Comparison of ENCODE assay signal across 8 mouse cellular contexts in genomic region chrX:71365510-71365909, GRCm38 (mm10). TPM values are rescaled to one million over a fixed set of nuclear protein-coding genes. Genes with fewer than 3 reads are reported as not detected.
DNase-seq lines count a peak whose midpoint lies in the region; ATAC-seq and TF ChIP-seq lines count a peak whose summit lies in the region.

No protein-coding gene starts in this region.

- WGBS in kidney, embryonic 15.5 days = 66% methylated on average over 3 of the region's 3 CpGs
- WGBS in hindbrain, embryonic 11.5 days = 78% methylated on average over 3 of the region's 3 CpGs
- 72% methylated on average over 3 of the region's 3 CpGs for WGBS in midbrain, embryonic 11.5 days

- no peaks in the 10 kb centered on the region for H3K4me1 ChIP-seq in kidney, embryonic 15.5 days
- peaks cover 7% of the 10 kb centered on the region for H3K4me1 ChIP-seq in bone marrow macrophage, adult 2 months (ENCODE audit: control insufficient read depth, insufficient read depth, low read length)
- no peaks in the 10 kb centered on the region for H3K4me1 ChIP-seq in hindbrain, embryonic 11.5 days (replicated peaks; ENCODE audit: control insufficient read depth, insufficient read depth, low read length)
- H3K4me1 ChIP-seq in midbrain, embryonic 11.5 days (ENCODE audit: control insufficient read depth, insufficient read depth, low read length) = no peaks in the 10 kb centered on the region

- H3K36me3 ChIP-seq in kidney, embryonic 15.5 days = no peaks in the 10 kb centered on the region
- no peaks in the 10 kb centered on the region for H3K36me3 ChIP-seq in hindbrain, embryonic 11.5 days (ENCODE audit: control insufficient read depth, insufficient read depth, low read length)
- no peaks in the 10 kb centered on the region for H3K36me3 ChIP-seq in midbrain, embryonic 11.5 days (ENCODE audit: control insufficient read depth, insufficient read depth, low read length)

- peak overlapping the region; percentile 63 for H3K4me3 ChIP-seq in kidney, embryonic 15.5 days (replicated peaks)
- H3K4me3 ChIP-seq in bone marrow macrophage, adult 2 months (ENCODE audit: insufficient read depth, low read length) = peak overlapping the region; percentile 61
- H3K4me3 ChIP-seq in hindbrain, embryonic 11.5 days (ENCODE audit: low read depth, low read length) = peak overlapping the region; percentile 51
- peak overlapping the region; percentile 50 for H3K4me3 ChIP-seq in midbrain, embryonic 11.5 days (ENCODE audit: low read depth, low read length)

- peak overlapping the region; percentile 68 for H3K4me2 ChIP-seq in kidney, embryonic 15.5 days
- H3K4me2 ChIP-seq in hindbrain, embryonic 11.5 days (replicated peaks; ENCODE audit: low read depth, low read length) = peak overlapping the region; percentile 51
- peak overlapping the region; percentile 60 for H3K4me2 ChIP-seq in midbrain, embryonic 11.5 days

- ATAC-seq in kidney, embryonic 15.5 days (replicated peaks; ENCODE audit: low FRiP score) = no peak
- ATAC-seq in hindbrain, embryonic 11.5 days (ENCODE audit: low FRiP score) = no peak
- no peak for ATAC-seq in midbrain, embryonic 11.5 days (ENCODE audit: low FRiP score)

- no peak overlapping the region for H3K9ac ChIP-seq in kidney, embryonic 15.5 days
- no peak overlapping the region for H3K9ac ChIP-seq in hindbrain, embryonic 11.5 days (ENCODE audit: low read depth, low read length)
- H3K9ac ChIP-seq in midbrain, embryonic 11.5 days (ENCODE audit: low read length) = peak overlapping the region; percentile 73; the same call in 1 of the 2 replicates

- TF ChIP-seq CTCF in bone marrow macrophage, adult 2 months (IDR thresholded peaks at IDR 0.05; ENCODE audit: low read depth, low read length) = no peak

- no peak for DNase-seq in kidney, postnatal 10 days
- peak; percentile 4 for DNase-seq in hindbrain, embryonic 11.5 days (ENCODE audit: low spot score)
- DNase-seq in midbrain, embryonic 11.5 days (ENCODE audit: low spot score, missing footprints) = peak; percentile 83
- no peak for DNase-seq in adipocyte (ENCODE audit: low spot score)
- DNase-seq in adrenal gland, adult 8-10 months = no peak
- DNase-seq in layer of hippocampus, postnatal 10 days (ENCODE audit: low spot score in 2 of 2) = no peak

- H3K27me3 ChIP-seq in kidney, embryonic 15.5 days = no peaks in the 10 kb centered on the region
- no peaks in the 10 kb centered on the region for H3K27me3 ChIP-seq in hindbrain, embryonic 11.5 days (ENCODE audit: control insufficient read depth, insufficient read depth, low read length)
- H3K27me3 ChIP-seq in midbrain, embryonic 11.5 days (ENCODE audit: control insufficient read depth, insufficient read depth, low read length) = no peaks in the 10 kb centered on the region

- no peaks in the 10 kb centered on the region for H3K9me3 ChIP-seq in kidney, embryonic 15.5 days (replicated peaks)
- H3K9me3 ChIP-seq in hindbrain, embryonic 11.5 days (ENCODE audit: control insufficient read depth, low read length) = no peaks in the 10 kb centered on the region
- no peaks in the 10 kb centered on the region for H3K9me3 ChIP-seq in midbrain, embryonic 11.5 days (ENCODE audit: control insufficient read depth, low read length)

- TF ChIP-seq POLR2A in bone marrow macrophage, adult 2 months (IDR thresholded peaks at IDR 0.05; ENCODE audit: borderline replicate concordance, low read depth, low read length) = no peak

- no peak overlapping the region for H3K27ac ChIP-seq in kidney, embryonic 15.5 days
- no peak overlapping the region for H3K27ac ChIP-seq in bone marrow macrophage, adult 2 months (ENCODE audit: insufficient read depth, low read depth, low read length)
- H3K27ac ChIP-seq in hindbrain, embryonic 11.5 days (ENCODE audit: low read depth, low read length) = no peak overlapping the region
- H3K27ac ChIP-seq in midbrain, embryonic 11.5 days (ENCODE audit: low read depth, low read length) = no peak overlapping the region

RNA-seq across cellular contexts. Expression of gene Mtmr1, which starts 0.9 kb away (rescaled TPM):
- polyA plus RNA-seq in kidney, embryonic 15.5 days (2015; fragmentation: Nextera tagmentation; extraction: Ambion mirVana) = 8.7 and 9.3 TPM in 2 replicates
- 14.6 and 23.0 TPM in 2 replicates for polyA plus RNA-seq in bone marrow macrophage, adult 2 months (2012; ENCODE audit: insufficient read depth, insufficient read length, missing spikeins)
- polyA plus RNA-seq in hindbrain, embryonic 11.5 days (2014; fragmentation: Nextera tagmentation; extraction: Ambion mirVana) = 14.6 and 14.7 TPM in 2 replicates
- 11.3 and 13.1 TPM in 2 replicates for polyA plus RNA-seq in midbrain, embryonic 11.5 days (2014; fragmentation: Nextera tagmentation; extraction: Ambion mirVana)
- total RNA-seq in adrenal gland, adult 8-10 months (2022) = 10 to 100 TPM; 33.3 to 38.2 (median 35.3) TPM
- total RNA-seq in layer of hippocampus, postnatal 10 days (2021) = 10 to 100 TPM; 34.6 to 38.3 TPM

Comparison
In these comparisons a context has a peak if more than half of its experiments do, and no peak if none do; other contexts are left out.
1. DNase-seq: peak in hindbrain, embryonic 11.5 days (single experiment) and midbrain, embryonic 11.5 days (single experiment); none in kidney, postnatal 10 days (single experiment), adipocyte (single experiment), adrenal gland, adult 8-10 months (single experiment) and layer of hippocampus, postnatal 10 days (0 of 2).
2. Peak in every context shown above with its lines, with median percentiles within 50 percentile points of each other: H3K4me2 ChIP-seq and H3K4me3 ChIP-seq.